Mouse (Mus musculus) midbrain, embryonic 11.5 days (tissue): ENCODE data around the gene Top3b. TPM values are rescaled to one million over a fixed set of nuclear protein-coding genes. Genes with fewer than 3 reads are reported as not detected.
"Not testable (repeated sequence)": the region's sequence is repeated elsewhere in the genome, so short reads cannot be mapped to it uniquely, and the experiment has no call there.

Experiments
- ATAC-seq: fragments of 200-750 bp; cut with Nextera tagmentation; 2 replicates; pipeline ENCODE4 v1.8.0; 2017; ENCODE audit warnings: moderate TSS enrichment, moderate library complexity; ENCODE audit not compliant: low FRiP score
- DNase-seq: peaks from one replicate; pipeline ENCODE4 v3.0.0; 2015; ENCODE audit warnings: low spot score; ENCODE audit errors: missing footprints
- H3K27ac ChIP-seq: fragments of 300-500 bp; sonication (generic); 2 replicates; pipeline ENCODE4 v1.5.1; 2014; ENCODE audit warnings: low read depth, low read length
- H3K27me3 ChIP-seq: fragments of 300-500 bp; sonication (generic); 2 replicates; pipeline ENCODE4 v1.6.1; 2014; ENCODE audit warnings: mild to moderate bottlenecking, low read length, moderate library complexity, mixed read lengths; ENCODE audit not compliant: control insufficient read depth, insufficient read depth
- H3K36me3 ChIP-seq: fragments of 300-500 bp; sonication (generic); 2 replicates; pipeline ENCODE4 v1.6.1; 2014; ENCODE audit warnings: mild to moderate bottlenecking, low read length, moderate library complexity, mixed read lengths; ENCODE audit not compliant: control insufficient read depth, insufficient read depth
- H3K4me1 ChIP-seq: fragments of 300-500 bp; sonication (generic); 2 replicates; pipeline ENCODE4 v1.6.1; 2014; ENCODE audit warnings: low read length; ENCODE audit not compliant: control insufficient read depth, insufficient read depth
- H3K4me2 ChIP-seq: fragments of 300-500 bp; sonication (generic); 2 replicates; pipeline ENCODE4 v1.6.1; 2014; ENCODE audit warnings: mild to moderate bottlenecking, moderate library complexity
- H3K4me3 ChIP-seq: fragments of 300-500 bp; sonication (generic); 2 replicates; pipeline ENCODE4 v1.5.1; 2014; ENCODE audit warnings: low read depth, low read length
- H3K9ac ChIP-seq: fragments of 300-500 bp; sonication (generic); 2 replicates; pipeline ENCODE4 v1.6.1; 2014; ENCODE audit warnings: low read length
- H3K9me3 ChIP-seq: fragments of 300-500 bp; sonication (generic); 2 replicates; pipeline ENCODE4 v1.6.1; 2016; ENCODE audit warnings: low read length; ENCODE audit not compliant: control insufficient read depth
- WGBS: fragments of 180-500 bp; shearing (Covaris S2); extraction: QIAGEN DNeasy Blood & Tissue Kit; methylation state at CpG from one replicate; pipeline ENCODE4 v1.1.7; 2014; 5-methylcytosine and 5-hydroxymethylcytosine counted together
- polyA plus RNA-seq: library from polyadenylated mRNA; unstranded; fragments of >200 nt; fragmentation: Nextera tagmentation; extraction: Ambion mirVana; gene quantifications from 2 replicates; pipeline ENCODE4 v1.2.1, GENCODE M21; 2014

Top3b gene
- polyA plus RNA-seq, 1 experiment from 2014 or later: 56.7 TPM

- ATAC-seq, H3K9me3 ChIP-seq: not testable (repeated sequence)
- 87% methylated on average over 9 of the region's 9 CpGs for WGBS
Observed at GRCm38 (mm10) chr16:16856054-16856453, 14.5 kb upstream of the Top3b start.

GRCm38 (mm10) chr16:16856731-16857476 is 13.6 kb upstream of the Top3b start:
- H3K27ac ChIP-seq: no peak overlapping the region
- 74% methylated on average over 13 of the region's 13 CpGs for WGBS
- no peak for DNase-seq

More at GRCm38 (mm10) chr16:16856054-16856453, 14.5 kb upstream of the Top3b start:
- not testable (repeated sequence) for H3K4me1 ChIP-seq, H3K36me3 ChIP-seq, H3K27ac ChIP-seq, DNase-seq, H3K4me3 ChIP-seq, H3K27me3 ChIP-seq, H3K4me2 ChIP-seq, H3K9ac ChIP-seq

GRCm38 (mm10) chr16:16862288-16862687 is 8.2 kb upstream of the Top3b start:
- H3K27ac ChIP-seq: no peak overlapping the region
- WGBS: 77% methylated on average over 3 of the region's 3 CpGs
- ATAC-seq: no peak

More at GRCm38 (mm10) chr16:16856731-16857476, 13.6 kb upstream of the Top3b start:
- ATAC-seq: no peak
- H3K27me3 ChIP-seq: no peaks in the 10 kb centered on the region
- no peak overlapping the region for H3K4me3 ChIP-seq
- no peak overlapping the region for H3K4me2 ChIP-seq
- H3K4me1 ChIP-seq: no peaks in the 10 kb centered on the region
- H3K9ac ChIP-seq: no peak overlapping the region
- H3K9me3 ChIP-seq: no peaks in the 10 kb centered on the region
- H3K36me3 ChIP-seq: no peaks in the 10 kb centered on the region

GRCm38 (mm10) chr16:16863978-16864377 is 6.6 kb upstream of the Top3b start, which contains the start of gene Igll1:
Gene Igll1, minus strand, starts transcription at chr16:16863985.
- no peaks in the 10 kb centered on the region for H3K27me3 ChIP-seq
- DNase-seq: no peak
- no peaks in the 10 kb centered on the region for H3K36me3 ChIP-seq
- H3K4me1 ChIP-seq: no peaks in the 10 kb centered on the region
- H3K4me2 ChIP-seq: no peak within 1 kb of the TSS
- no peaks in the 10 kb centered on the region for H3K9me3 ChIP-seq
- H3K9ac ChIP-seq: no peak within 1 kb of the TSS
- H3K27ac ChIP-seq: no peak within 1 kb of the TSS
- H3K4me3 ChIP-seq: no peak within 1 kb of the TSS
- ATAC-seq: no peak
- 66% methylated on average over 2 of the region's 2 CpGs for WGBS

More at GRCm38 (mm10) chr16:16862288-16862687, 8.2 kb upstream of the Top3b start:
- H3K9ac ChIP-seq: no peak overlapping the region
- H3K4me3 ChIP-seq: no peak overlapping the region
- H3K4me1 ChIP-seq: no peaks in the 10 kb centered on the region
- no peaks in the 10 kb centered on the region for H3K9me3 ChIP-seq
- H3K27me3 ChIP-seq: no peaks in the 10 kb centered on the region
- H3K36me3 ChIP-seq: no peaks in the 10 kb centered on the region
- no peak overlapping the region for H3K4me2 ChIP-seq
- no peak for DNase-seq

GRCm38 (mm10) chr16:16865217-16865616 is 5.3 kb upstream of the Top3b start:
- H3K27ac ChIP-seq: no peak overlapping the region
- H3K4me3 ChIP-seq: no peak overlapping the region
- no peak overlapping the region for H3K4me2 ChIP-seq
- no peaks in the 10 kb centered on the region for H3K27me3 ChIP-seq
- no peak for ATAC-seq
- no peaks in the 10 kb centered on the region for H3K9me3 ChIP-seq
- no peaks in the 10 kb centered on the region for H3K4me1 ChIP-seq
- no peak for DNase-seq
- no peaks in the 10 kb centered on the region for H3K36me3 ChIP-seq
- H3K9ac ChIP-seq: no peak overlapping the region

GRCm38 (mm10) chr16:16865696-16866561 is 4.6 kb upstream of the Top3b start:
- DNase-seq (no peak), ATAC-seq (no peak)
- H3K36me3 ChIP-seq: no peaks in the 10 kb centered on the region
- no peak overlapping the region for H3K9ac ChIP-seq
- no peaks in the 10 kb centered on the region for H3K4me1 ChIP-seq
- H3K27me3 ChIP-seq: no peaks in the 10 kb centered on the region
- no peak overlapping the region for H3K27ac ChIP-seq
- WGBS: 62% methylated on average over 4 of the region's 5 CpGs
- H3K4me3 ChIP-seq: no peak overlapping the region
- H3K9me3 ChIP-seq: no peaks in the 10 kb centered on the region
- H3K4me2 ChIP-seq: no peak overlapping the region

GRCm38 (mm10) chr16:16870241-16870616 is 307 bp upstream of the Top3b start:
- H3K27ac ChIP-seq: no peak overlapping the region
- H3K4me2 ChIP-seq: peak overlapping the region; percentile 35; the same call in 1 of the 2 replicates
- H3K4me3 ChIP-seq: peak overlapping the region; percentile 64
- WGBS: 39% methylated on average over 7 of the region's 7 CpGs
- DNase-seq (no peak), ATAC-seq (peak; percentile 73)
- no peaks in the 10 kb centered on the region for H3K9me3 ChIP-seq
- H3K27me3 ChIP-seq: no peaks in the 10 kb centered on the region
- peak overlapping the region; percentile 36; the same call in 1 of the 2 replicates for H3K9ac ChIP-seq
- peaks cover 6% of the 10 kb centered on the region; the same call in 1 of the 2 replicates for H3K4me1 ChIP-seq
- no peaks in the 10 kb centered on the region for H3K36me3 ChIP-seq

- no peak for ATAC-seq
- Histone ChIP-seq H3K36me3 (peaks cover 19% of the 10 kb centered on the region), H3K4me2 (no peak overlapping the region), H3K9ac (no peak overlapping the region), H3K27ac (no peak overlapping the region), H3K4me3 (no peak overlapping the region), H3K4me1 (no peaks in the 10 kb centered on the region), H3K27me3 (no peaks in the 10 kb centered on the region), H3K9me3 (peaks cover 8% of the 10 kb centered on the region; the same call in 1 of the 2 replicates)
- WGBS: 90% methylated on average over 5 of the region's 5 CpGs
- DNase-seq: no peak
Observed at GRCm38 (mm10) chr16:16879025-16879424, 8.5 kb downstream of the Top3b start.

- WGBS: 88% methylated on average over 1 of the region's 1 CpGs
- H3K4me3 ChIP-seq: no peak overlapping the region
- H3K27ac ChIP-seq: no peak overlapping the region
- peaks cover 27% of the 10 kb centered on the region for H3K36me3 ChIP-seq
- no peaks in the 10 kb centered on the region for H3K4me1 ChIP-seq
- DNase-seq (no peak), ATAC-seq (no peak)
- no peaks in the 10 kb centered on the region for H3K9me3 ChIP-seq
- H3K27me3 ChIP-seq: no peaks in the 10 kb centered on the region
- H3K9ac ChIP-seq: no peak overlapping the region
- no peak overlapping the region for H3K4me2 ChIP-seq
Observed at GRCm38 (mm10) chr16:16888341-16888740, 17.8 kb downstream of the Top3b start.
